Mouse (Mus musculus) frontal cortex, postnatal 25 days (tissue): ENCODE results near the gene Fry.
"Not testable (repeated sequence)": the region's sequence is repeated elsewhere in the genome, so short reads cannot be mapped to it uniquely, and the experiment has no call there.

ENCODE experiments used
- DNase-seq, 2 experiments: peaks; one replicate each; pipeline ENCODE4 v3.0.0; 2022; ENCODE audit warnings: low spot score in 2 of 2

The Fry gene

GRCm38 (mm10) chr5:150457165-150457903 is 338.9 kb downstream of the Fry start:
- no peak for DNase-seq

GRCm38 (mm10) chr5:150457904-150458739 is 339.7 kb downstream of the Fry start:
- no peak for DNase-seq

GRCm38 (mm10) chr5:150459801-150460200 is 341.4 kb downstream of the Fry start:
- DNase-seq, result no peak

- no peak for DNase-seq
These were observed 346.3 kb downstream of the Fry start for GRCm38 (mm10) chr5:150464721-150465120.

GRCm38 (mm10) chr5:150465218-150465617 is 346.8 kb downstream of the Fry start:
- DNase-seq, result no peak

GRCm38 (mm10) chr5:150466132-150466531 is 347.7 kb downstream of the Fry start:
- peak; percentile 30 to 57 for DNase-seq

DNA sequence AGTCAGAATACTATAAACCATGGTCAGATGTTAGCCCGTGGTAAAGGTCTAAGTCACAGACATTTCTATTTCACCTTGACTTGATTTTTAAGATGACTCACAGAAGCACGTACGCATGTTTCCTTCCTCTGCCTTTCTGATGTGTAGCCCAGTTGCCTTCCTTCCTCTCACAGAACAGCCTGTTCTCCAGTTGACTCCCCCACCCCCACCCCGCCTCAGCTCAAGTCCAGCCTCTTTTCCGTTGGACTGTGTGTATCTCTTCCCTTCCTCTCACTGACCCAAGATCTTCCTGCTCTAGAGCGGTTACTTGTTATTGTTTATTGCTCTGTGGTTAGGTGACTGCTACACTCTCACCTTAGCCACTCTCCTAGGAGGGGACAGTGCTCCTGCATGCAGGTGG is 350.0 kb downstream of the Fry start:
- no peak for DNase-seq

GRCm38 (mm10) chr5:150477364-150477763 is 358.9 kb downstream of the Fry start:
- DNase-seq, result no peak

- DNase-seq, result no peak
These were observed 360.2 kb downstream of the Fry start for GRCm38 (mm10) chr5:150478612-150479011.

DNA sequence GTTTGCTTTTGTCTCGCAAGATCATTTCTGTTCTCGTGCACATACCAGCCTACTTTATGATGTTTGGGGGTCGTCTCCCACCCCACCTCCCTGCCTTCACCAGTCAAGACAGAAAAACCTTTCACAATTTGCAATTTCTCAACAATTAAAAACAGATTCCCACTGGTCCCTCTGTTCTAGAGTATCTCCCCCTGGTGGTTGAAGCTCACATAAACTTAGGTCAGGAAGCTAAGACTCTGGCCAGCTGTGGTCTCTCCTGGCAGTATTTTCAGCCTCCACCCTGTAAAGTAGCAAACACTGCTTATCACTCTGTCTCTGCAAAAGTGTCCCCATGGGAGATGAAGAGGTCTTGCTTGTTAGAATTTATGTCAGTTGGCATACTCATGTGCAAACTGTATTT is 366.8 kb downstream of the Fry start:
- DNase-seq, result no peak

GRCm38 (mm10) chr5:150490285-150490684 is 371.8 kb downstream of the Fry start:
- DNase-seq, result no peak

- DNase-seq, result no peak
These were observed 372.4 kb downstream of the Fry start for GRCm38 (mm10) chr5:150490821-150491220.

DNA sequence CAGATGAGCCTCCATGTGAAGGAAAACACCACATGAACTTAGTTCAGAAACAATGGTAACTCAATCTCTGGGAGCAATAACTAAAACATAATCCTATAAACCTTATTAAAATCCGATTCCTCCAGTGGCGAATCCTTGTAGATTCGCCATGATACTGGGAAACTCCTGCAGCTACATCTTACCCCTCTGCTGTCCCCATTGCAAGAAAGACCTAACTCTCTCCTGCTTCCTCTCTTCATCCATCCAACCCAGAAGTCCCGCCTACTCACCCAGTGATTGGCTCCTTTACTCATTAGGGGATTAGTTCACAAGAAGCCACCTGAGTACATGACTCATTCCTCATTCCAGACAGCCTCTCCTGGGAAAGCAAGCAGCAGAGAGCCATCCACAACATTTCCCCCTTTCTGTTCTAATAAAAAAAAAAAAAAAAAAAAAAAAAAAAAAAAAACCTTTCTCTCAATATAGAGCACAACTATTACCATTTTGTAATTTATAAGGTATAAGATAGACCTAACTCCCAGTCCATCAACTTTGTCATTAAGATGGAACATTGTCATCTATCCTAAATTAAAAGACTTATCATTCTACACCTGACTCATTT is 373.2 kb downstream of the Fry start:
- DNase-seq, result not testable (repeated sequence)

GRCm38 (mm10) chr5:150495792-150496191 is 377.3 kb downstream of the Fry start:
- DNase-seq, result peak in 1 of 2 experiments; percentile 23

DNA sequence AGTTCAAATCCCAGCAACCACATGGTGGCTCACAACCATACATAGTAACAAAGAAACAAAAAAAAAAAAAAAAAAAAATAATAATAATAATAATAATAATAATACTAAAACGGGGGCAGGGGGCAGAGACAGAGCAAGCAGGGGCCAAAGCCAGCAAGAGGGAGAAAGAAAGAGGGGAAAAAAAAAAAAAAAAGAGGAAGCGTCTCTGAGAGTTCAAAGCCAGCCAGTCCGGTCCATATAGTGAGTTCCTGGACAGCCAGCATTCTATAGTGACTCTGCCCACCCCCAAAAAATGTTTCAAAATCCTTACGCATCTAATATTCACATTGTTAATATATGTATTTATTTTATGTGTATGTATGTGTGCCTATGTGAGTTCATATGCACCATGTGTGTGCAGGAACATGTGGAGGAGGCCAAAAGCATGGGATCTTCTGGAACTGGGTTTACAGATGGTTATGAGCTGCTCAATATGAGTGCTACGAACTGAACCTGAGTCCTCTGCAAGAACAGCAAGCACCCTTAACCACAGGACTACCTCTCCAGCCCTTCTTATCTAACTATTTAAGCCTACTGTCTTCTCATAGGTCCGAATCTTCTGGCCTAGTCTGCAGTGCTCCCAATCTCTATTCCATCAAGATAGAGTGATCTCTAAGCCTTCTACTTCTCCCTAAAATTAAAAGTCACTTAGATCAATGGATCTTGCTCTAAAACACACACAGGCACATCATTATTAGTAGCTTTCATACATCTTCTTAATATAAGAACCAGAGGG is 392.2 kb downstream of the Fry start:
- no peak for DNase-seq

GRCm38 (mm10) chr5:150513264-150513663 is 394.8 kb downstream of the Fry start:
- no peak for DNase-seq

- no peak for DNase-seq
These were observed 395.6 kb downstream of the Fry start for GRCm38 (mm10) chr5:150514027-150514426.

GRCm38 (mm10) chr5:150518064-150518463 is 399.6 kb downstream of the Fry start, which contains the start of gene Zar1l:
Zar1l (minus strand) TSS chr5:150518164.
- no peak for DNase-seq

- DNase-seq, result no peak
These were observed 401.1 kb downstream of the Fry start for GRCm38 (mm10) chr5:150519551-150519950.

DNA sequence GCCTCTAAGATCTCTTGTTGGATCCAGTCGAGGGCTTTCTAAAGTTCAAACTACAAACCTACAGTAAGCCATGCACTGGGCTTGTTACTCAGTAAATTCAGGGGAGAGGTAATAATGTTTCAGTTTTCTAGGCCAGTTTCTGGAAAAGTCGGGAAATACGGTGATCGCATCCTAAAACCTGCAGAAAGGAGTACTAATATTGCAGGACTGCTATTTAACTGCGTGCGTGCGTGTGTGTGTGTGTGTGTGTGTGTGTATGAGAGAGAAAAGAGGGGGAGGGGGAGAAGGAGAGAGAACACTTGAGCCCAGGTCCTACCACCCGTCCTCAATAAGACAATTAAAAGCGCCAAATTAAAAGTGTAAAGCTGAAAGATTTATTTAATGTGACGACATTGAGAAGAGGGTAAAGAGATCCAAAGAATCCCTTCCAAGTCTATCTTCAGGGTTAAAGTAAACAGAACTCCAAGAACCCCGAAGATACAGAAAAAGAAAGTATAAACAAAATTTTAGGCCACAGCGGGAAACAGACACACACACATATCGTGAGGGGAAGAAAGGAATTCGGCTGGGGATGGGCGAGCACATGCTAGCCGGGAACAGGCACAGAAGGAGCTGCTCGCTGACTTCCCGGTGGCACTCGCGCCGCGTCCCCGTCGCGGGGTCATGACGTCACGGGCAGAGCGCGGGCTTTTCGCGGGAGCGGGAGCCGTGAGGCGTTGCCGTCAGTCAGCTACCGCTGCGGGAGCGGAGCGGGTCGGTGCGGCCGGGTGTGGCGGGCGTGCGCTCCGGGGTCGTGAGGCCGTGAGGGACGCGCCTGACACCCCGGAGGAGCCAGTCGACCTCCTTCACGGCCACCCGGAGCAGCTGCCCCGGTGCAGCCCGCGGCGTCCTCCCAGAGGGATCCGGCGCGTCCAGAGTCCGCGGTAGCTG is 403.8 kb downstream of the Fry start, which contains the start of gene Brca2:
Gene Brca2, plus strand, starts transcription at position 694 of the 930 bp plus-strand sequence.
- DNase-seq, result peak; percentile 79 to 90

- no peak for DNase-seq
These were observed 404.4 kb downstream of the Fry start for GRCm38 (mm10) chr5:150522867-150523234.
